Mouse (Mus musculus) bone marrow, adult 2 months (tissue): ENCODE data around the gene Slc22a28. TPM values are rescaled to one million over a fixed set of nuclear protein-coding genes. Genes with fewer than 3 reads are reported as not detected.
"Not testable (repeated sequence)": the region's sequence is repeated elsewhere in the genome, so short reads cannot be mapped to it uniquely, and the experiment has no call there.

ENCODE experiments used
- H3K27ac ChIP-seq: fragments of 200-500 bp; 2 replicates; pipeline ENCODE4 v1.5.1; 2012; ENCODE audit warnings: low read depth, mild to moderate bottlenecking, control low read depth, inconsistent platforms, low read length; ENCODE audit not compliant: control insufficient read depth, poor library complexity, insufficient read depth
- H3K4me1 ChIP-seq: fragments of 200-500 bp; 2 replicates; pipeline ENCODE4 v1.6.1; 2011; ENCODE audit warnings: low read length; ENCODE audit not compliant: control insufficient read depth, insufficient read depth
- H3K4me3 ChIP-seq: fragments of 200-500 bp; replicated peaks from 2 replicates; pipeline ENCODE3; 2011; ENCODE audit warnings: mild to moderate bottlenecking, low read depth, low read length, control low read depth; ENCODE audit not compliant: control insufficient read depth
- CTCF ChIP-seq: fragments of 200-500 bp; IDR thresholded peaks from 2 replicates; pipeline ENCODE4 v1.5.1; 2011; ENCODE audit warnings: low read length, control low read depth; ENCODE audit not compliant: control insufficient read depth, insufficient read depth
- POLR2A ChIP-seq: fragments of 200-500 bp; IDR thresholded peaks from 2 replicates; pipeline ENCODE4 v1.6.1; 2011; ENCODE audit warnings: low read depth, mild to moderate bottlenecking, control low read depth, low read length, borderline replicate concordance; ENCODE audit not compliant: control insufficient read depth
- WGBS: fragments of 180-500 bp; shearing (Covaris S2); methylation state at CpG from one replicate; pipeline ENCODE4 v1.1.7; 2018; 5-methylcytosine and 5-hydroxymethylcytosine counted together
- polyA plus RNA-seq: library from polyadenylated mRNA; stranded (reverse); fragments of >200 nt; gene quantifications from 2 replicates; pipeline ENCODE4 v1.2.4, GENCODE M21; 2011; ENCODE audit warnings: low replicate concordance; ENCODE audit not compliant: missing spikeins, insufficient read depth, insufficient read length

Gene Slc22a28
- polyA plus RNA-seq = not detected in 2 replicates

GRCm38 (mm10) chr19:8131881-8132280 lies at the start of gene Slc22a28:
Slc22a28 (minus strand) TSS chr19:8131982.
- H3K4me1 ChIP-seq, H3K27ac ChIP-seq, H3K4me3 ChIP-seq: not testable (repeated sequence)
- WGBS = 78% methylated on average over 2 of the region's 3 CpGs

GRCm38 (mm10) chr19:8148787-8149523 lies 17.2 kb upstream of the Slc22a28 start:
- Histone ChIP-seq H3K27ac (no peak overlapping the region), H3K4me1 (no peaks in the 10 kb centered on the region), H3K4me3 (no peak overlapping the region)
- TF ChIP-seq POLR2A = no peak
- TF ChIP-seq CTCF = no peak
- whole genome bisulfite sequencing = 53% methylated on average over 2 of the region's 2 CpGs

- not testable (repeated sequence) for H3K4me3 ChIP-seq, H3K27ac ChIP-seq, H3K4me1 ChIP-seq
- WGBS = 70% methylated on average over 2 of the region's 2 CpGs
Observed at GRCm38 (mm10) chr19:8142716-8143115, 10.9 kb upstream of the Slc22a28 start.

- H3K27ac ChIP-seq, H3K4me1 ChIP-seq: not testable (repeated sequence)
- WGBS = 62% methylated on average over 14 of the region's 14 CpGs
Observed at GRCm38 (mm10) chr19:8134127-8134841, 2.5 kb upstream of the Slc22a28 start.

GRCm38 (mm10) chr19:8019904-8020349 lies 111.9 kb downstream of the Slc22a28 start:
- H3K27ac ChIP-seq = peak overlapping the region; percentile 96
- TF ChIP-seq POLR2A = no peak
- TF ChIP-seq CTCF = no peak
- H3K4me3 ChIP-seq = peak overlapping the region; percentile 86
- H3K4me1 ChIP-seq = no peaks in the 10 kb centered on the region
- WGBS = 4% methylated on average over 13 of the region's 13 CpGs

More at GRCm38 (mm10) chr19:8134127-8134841, 2.5 kb upstream of the Slc22a28 start:
- H3K4me3 ChIP-seq = not testable (repeated sequence)

- peak overlapping the region; percentile 75 for H3K4me3 ChIP-seq
Observed at GRCm38 (mm10) chr19:8019329-8019851, 112.4 kb downstream of the Slc22a28 start.

GRCm38 (mm10) chr19:8018535-8018934 lies 113.2 kb downstream of the Slc22a28 start:
- not testable (repeated sequence) for H3K4me1 ChIP-seq, H3K27ac ChIP-seq, H3K4me3 ChIP-seq
- 20% methylated on average over 9 of the region's 9 CpGs for WGBS

More at GRCm38 (mm10) chr19:8019329-8019851, 112.4 kb downstream of the Slc22a28 start:
- WGBS = 22% methylated on average over 17 of the region's 17 CpGs
- not testable (repeated sequence) for H3K4me1 ChIP-seq
- peak overlapping the region; percentile 96 for H3K27ac ChIP-seq

Other genes with a start within 250 kb of the Slc22a28 start
- gene Slc22a27, start 166.0 kb downstream of the Slc22a28 start, polyA plus RNA-seq = not detected in 2 replicates
- not detected in 2 replicates for gene Slc22a29, start 86.9 kb upstream of the Slc22a28 start, polyA plus RNA-seq